Mouse (Mus musculus): ENCODE measurements around the gene Tspan2. TPM values are rescaled to one million over a fixed set of nuclear protein-coding genes. Genes with fewer than 3 reads are reported as not detected.

The Tspan2 gene
- polyA plus RNA-seq, 1 experiment from 2014 or later: 1.9 TPM

GRCm38 (mm10) chr3:102782618-102783017 is 48.3 kb downstream of the Tspan2 start, which contains the start of gene Tshb:
TSS of gene Tshb (minus strand) at chr3:102782718.
- Histone ChIP-seq H3K27me3 (no peaks in the 10 kb centered on the region), H3K27ac (replicated peaks) (no peak within 1 kb of the TSS), H3K4me3 (replicated peaks) (no peak within 1 kb of the TSS), H3K4me1 (replicated peaks) (no peaks in the 10 kb centered on the region), H3K9me3 (replicated peaks) (no peaks in the 10 kb centered on the region), H3K4me2 (no peak within 1 kb of the TSS), H3K9ac (no peak within 1 kb of the TSS), H3K36me3 (replicated peaks) (no peaks in the 10 kb centered on the region)
- WGBS (ENCODE audit: insufficient replicate concordance): 60% methylated on average over 2 of the region's 2 CpGs
- no peak for ATAC-seq (ENCODE audit: insufficient read depth)

DNA sequence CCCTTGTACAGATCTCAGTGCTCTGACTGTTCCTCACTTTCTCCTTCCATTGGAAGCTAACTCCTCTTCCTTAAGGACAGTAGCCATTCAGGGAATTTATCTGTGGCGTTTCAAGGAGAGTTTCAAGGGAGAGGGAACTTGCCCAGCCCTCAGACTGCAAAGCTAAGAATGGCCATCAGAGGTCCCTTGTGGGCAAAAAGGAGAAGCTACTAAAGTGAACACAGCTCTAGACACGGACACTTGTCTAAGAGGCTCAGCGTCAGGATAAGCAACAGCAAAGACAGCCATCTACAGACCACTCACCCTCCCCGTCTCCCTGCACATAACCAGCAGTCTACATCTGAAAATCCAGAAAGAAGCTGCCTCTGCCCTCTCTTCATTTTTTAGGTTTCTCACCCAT is 53.0 kb downstream of the Tspan2 start:
- no peak overlapping the region for H3K4me3 ChIP-seq (replicated peaks)
- no peak overlapping the region for H3K9ac ChIP-seq
- H3K27ac ChIP-seq (replicated peaks): no peak overlapping the region
- ATAC-seq (ENCODE audit: insufficient read depth): no peak
- H3K4me1 ChIP-seq (replicated peaks): no peaks in the 10 kb centered on the region
- 5% methylated on average over 4 of the region's 4 CpGs for WGBS (ENCODE audit: insufficient replicate concordance)
- no peaks in the 10 kb centered on the region for H3K9me3 ChIP-seq (replicated peaks)
- no peaks in the 10 kb centered on the region for H3K36me3 ChIP-seq (replicated peaks)
- H3K4me2 ChIP-seq: no peak overlapping the region
- H3K27me3 ChIP-seq: no peaks in the 10 kb centered on the region

- no peak overlapping the region for H3K27ac ChIP-seq (replicated peaks)
- H3K4me2 ChIP-seq: no peak overlapping the region
- no peak overlapping the region for H3K9ac ChIP-seq
- no peak overlapping the region for H3K4me3 ChIP-seq (replicated peaks)
- H3K9me3 ChIP-seq (replicated peaks): no peaks in the 10 kb centered on the region
- WGBS (ENCODE audit: insufficient replicate concordance): 6% methylated on average over 3 of the region's 3 CpGs
- H3K4me1 ChIP-seq (replicated peaks): no peaks in the 10 kb centered on the region
- H3K36me3 ChIP-seq (replicated peaks): no peaks in the 10 kb centered on the region
- no peak for ATAC-seq (ENCODE audit: insufficient read depth)
- H3K27me3 ChIP-seq: no peaks in the 10 kb centered on the region
Observed at GRCm38 (mm10) chr3:102803937-102804336, 69.6 kb downstream of the Tspan2 start.

- Histone ChIP-seq H3K4me2 (no peak overlapping the region), H3K4me3 (replicated peaks) (no peak overlapping the region), H3K36me3 (replicated peaks) (no peaks in the 10 kb centered on the region), H3K4me1 (replicated peaks) (no peaks in the 10 kb centered on the region), H3K27me3 (no peaks in the 10 kb centered on the region), H3K9ac (no peak overlapping the region), H3K27ac (replicated peaks) (no peak overlapping the region), H3K9me3 (replicated peaks) (no peaks in the 10 kb centered on the region)
- no peak for ATAC-seq (ENCODE audit: insufficient read depth)
- 30% methylated on average over 1 of the region's 1 CpGs for WGBS (ENCODE audit: insufficient replicate concordance)
Observed at GRCm38 (mm10) chr3:102842386-102842785, 108.1 kb downstream of the Tspan2 start.

GRCm38 (mm10) chr3:102848661-102849060 is 114.3 kb downstream of the Tspan2 start:
- Histone ChIP-seq H3K9ac (no peak overlapping the region), H3K9me3 (replicated peaks) (no peaks in the 10 kb centered on the region), H3K4me3 (replicated peaks) (no peak overlapping the region), H3K27ac (replicated peaks) (no peak overlapping the region), H3K4me1 (replicated peaks) (no peaks in the 10 kb centered on the region), H3K4me2 (no peak overlapping the region), H3K27me3 (no peaks in the 10 kb centered on the region), H3K36me3 (replicated peaks) (no peaks in the 10 kb centered on the region)
- ATAC-seq (ENCODE audit: insufficient read depth): no peak

Other genes starting within 250 kb of the Tspan2 start
- gene Tshb, start 48.2 kb downstream of the Tspan2 start, polyA plus RNA-seq (2015; fragmentation: Nextera tagmentation; extraction: Ambion mirVana): not detected in 2 replicates
- gene Sycp1, start 201.6 kb downstream of the Tspan2 start, polyA plus RNA-seq (2015; fragmentation: Nextera tagmentation; extraction: Ambion mirVana): not detected in 2 replicates
- gene Nr1h5, start 229.6 kb downstream of the Tspan2 start, polyA plus RNA-seq (2015; fragmentation: Nextera tagmentation; extraction: Ambion mirVana): 2.0 and 2.2 TPM in 2 replicates

Measured in liver, embryonic 15.5 days (tissue).